Mouse (Mus musculus): ENCODE data around the gene Dot1l. TPM values are rescaled to one million over a fixed set of nuclear protein-coding genes. Genes with fewer than 3 reads are reported as not detected.

The Dot1l gene
- polyA plus RNA-seq, 1 experiment from 2014 or later = 6.2 TPM

- no peak for ATAC-seq
- Histone ChIP-seq H3K36me3 (ENCODE audit: control insufficient read depth, insufficient read depth) (no peaks in the 10 kb centered on the region), H3K27me3 (replicated peaks; ENCODE audit: control insufficient read depth, insufficient read depth, low read length) (peaks cover 39% of the 10 kb centered on the region), H3K4me1 (replicated peaks; ENCODE audit: control insufficient read depth, insufficient read depth, low read length) (no peaks in the 10 kb centered on the region), H3K4me3 (ENCODE audit: low read depth, low read length) (no peak overlapping the region), H3K4me2 (replicated peaks; ENCODE audit: low read depth) (no peak overlapping the region), H3K9ac (ENCODE audit: low read depth, low read length) (no peak overlapping the region), H3K27ac (ENCODE audit: low read depth, low read length) (no peak overlapping the region), H3K9me3 (ENCODE audit: control insufficient read depth) (no peaks in the 10 kb centered on the region)
- WGBS = 56% methylated on average over 7 of the region's 7 CpGs
- no peak for TF ChIP-seq CTCF (IDR thresholded peaks at IDR 0.05; ENCODE audit: low read depth)
Measured at GRCm38 (mm10) chr10:80836949-80837379, 82.0 kb downstream of the Dot1l start.

DNA sequence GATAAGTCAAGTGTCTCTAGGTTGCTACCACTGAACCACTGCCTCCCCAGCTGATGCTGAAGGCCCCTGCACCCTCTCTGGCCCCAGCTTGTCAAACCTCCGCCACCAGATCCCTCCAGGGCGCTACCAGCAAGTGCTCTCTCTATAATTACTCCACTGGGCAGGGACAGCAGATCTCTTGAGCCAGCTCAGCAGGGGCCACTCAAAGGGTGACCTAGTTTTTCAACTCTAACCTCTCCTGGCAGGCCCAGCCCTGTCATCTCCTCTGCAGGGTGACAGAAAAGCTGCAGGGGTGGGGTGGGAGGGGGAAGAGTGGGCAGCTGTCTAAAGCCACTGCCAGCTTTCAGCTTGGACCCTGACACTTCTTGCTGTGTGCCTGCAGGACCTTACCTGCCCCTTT is 82.8 kb downstream of the Dot1l start:
- H3K27me3 ChIP-seq (replicated peaks; ENCODE audit: control insufficient read depth, insufficient read depth, low read length) = peaks cover 45% of the 10 kb centered on the region
- H3K27ac ChIP-seq (ENCODE audit: low read depth, low read length) = no peak overlapping the region
- H3K4me1 ChIP-seq (replicated peaks; ENCODE audit: control insufficient read depth, insufficient read depth, low read length) = no peaks in the 10 kb centered on the region
- TF ChIP-seq CTCF (IDR thresholded peaks at IDR 0.05; ENCODE audit: low read depth) = no peak
- no peak overlapping the region for H3K4me2 ChIP-seq (replicated peaks; ENCODE audit: low read depth)
- 12% methylated on average over 2 of the region's 2 CpGs for WGBS
- H3K9me3 ChIP-seq (ENCODE audit: control insufficient read depth) = no peaks in the 10 kb centered on the region
- H3K4me3 ChIP-seq (ENCODE audit: low read depth, low read length) = no peak overlapping the region
- no peak overlapping the region for H3K9ac ChIP-seq (ENCODE audit: low read depth, low read length)
- no peaks in the 10 kb centered on the region for H3K36me3 ChIP-seq (ENCODE audit: control insufficient read depth, insufficient read depth)
- ATAC-seq = no peak

DNA sequence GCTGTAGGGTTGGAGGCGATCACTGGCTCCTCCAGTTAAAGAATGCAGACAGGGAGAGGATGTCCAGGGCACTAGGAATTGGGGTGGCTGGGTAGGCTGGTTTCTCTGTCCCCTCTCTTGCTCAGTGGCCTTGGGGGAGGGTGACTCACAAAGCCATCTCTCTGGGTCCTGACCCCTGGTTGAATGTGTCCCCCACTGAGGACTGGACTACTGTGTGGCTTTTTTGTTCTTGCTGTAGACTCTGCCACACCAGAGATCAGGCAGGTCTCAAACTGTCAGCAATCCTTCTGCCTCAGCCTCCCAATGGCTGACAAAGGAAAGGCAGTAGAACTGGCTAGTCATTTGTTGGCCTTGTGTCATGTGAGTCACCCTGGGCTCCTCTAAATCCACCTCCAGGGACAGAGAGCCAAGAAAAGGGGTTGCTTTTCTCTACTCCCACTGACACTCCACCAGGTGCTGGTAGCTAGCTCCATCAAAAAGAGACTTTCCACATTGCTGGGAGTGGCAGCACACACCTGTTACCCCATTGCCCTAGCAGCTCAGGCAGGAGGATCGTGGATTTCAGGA is 83.4 kb downstream of the Dot1l start:
- no peaks in the 10 kb centered on the region for H3K36me3 ChIP-seq (ENCODE audit: control insufficient read depth, insufficient read depth)
- no peak overlapping the region for H3K4me3 ChIP-seq (ENCODE audit: low read depth, low read length)
- no peak for ATAC-seq
- no peaks in the 10 kb centered on the region for H3K4me1 ChIP-seq (replicated peaks; ENCODE audit: control insufficient read depth, insufficient read depth, low read length)
- no peaks in the 10 kb centered on the region for H3K9me3 ChIP-seq (ENCODE audit: control insufficient read depth)
- peaks cover 50% of the 10 kb centered on the region for H3K27me3 ChIP-seq (replicated peaks; ENCODE audit: control insufficient read depth, insufficient read depth, low read length)
- no peak overlapping the region for H3K4me2 ChIP-seq (replicated peaks; ENCODE audit: low read depth)
- TF ChIP-seq CTCF (IDR thresholded peaks at IDR 0.05; ENCODE audit: low read depth) = no peak
- H3K27ac ChIP-seq (ENCODE audit: low read depth, low read length) = no peak overlapping the region
- WGBS = 70% methylated on average over 2 of the region's 2 CpGs
- no peak overlapping the region for H3K9ac ChIP-seq (ENCODE audit: low read depth, low read length)

DNA sequence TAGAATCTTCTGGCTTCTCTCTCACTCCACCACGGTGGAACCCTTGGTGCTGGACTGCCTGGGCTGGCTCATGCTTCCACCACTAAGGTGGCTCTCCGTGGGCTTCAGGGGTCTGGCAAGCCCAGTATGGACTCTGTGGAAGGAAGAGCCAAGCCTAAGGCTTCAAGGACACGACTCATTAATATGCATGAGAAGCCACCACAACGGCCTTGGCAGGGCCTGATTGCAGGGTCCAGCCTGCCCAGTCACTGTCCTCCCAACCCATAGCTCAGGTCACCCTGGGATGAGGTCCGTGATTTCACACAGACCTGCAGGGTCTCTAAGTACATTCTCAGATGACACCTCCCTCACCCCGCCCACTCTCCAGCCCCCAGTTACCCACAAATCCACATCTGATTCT is 84.8 kb downstream of the Dot1l start:
- H3K27me3 ChIP-seq (replicated peaks; ENCODE audit: control insufficient read depth, insufficient read depth, low read length) = peaks cover 49% of the 10 kb centered on the region
- H3K27ac ChIP-seq (ENCODE audit: low read depth, low read length) = no peak overlapping the region
- no peak for ATAC-seq
- no peak for TF ChIP-seq CTCF (IDR thresholded peaks at IDR 0.05; ENCODE audit: low read depth)
- H3K9ac ChIP-seq (ENCODE audit: low read depth, low read length) = no peak overlapping the region
- no peaks in the 10 kb centered on the region for H3K9me3 ChIP-seq (ENCODE audit: control insufficient read depth)
- WGBS = 53% methylated on average over 6 of the region's 6 CpGs
- H3K4me3 ChIP-seq (ENCODE audit: low read depth, low read length) = no peak overlapping the region
- no peak overlapping the region for H3K4me2 ChIP-seq (replicated peaks; ENCODE audit: low read depth)
- no peaks in the 10 kb centered on the region for H3K4me1 ChIP-seq (replicated peaks; ENCODE audit: control insufficient read depth, insufficient read depth, low read length)
- no peaks in the 10 kb centered on the region for H3K36me3 ChIP-seq (ENCODE audit: control insufficient read depth, insufficient read depth)

GRCm38 (mm10) chr10:80841685-80842084 is 86.7 kb downstream of the Dot1l start:
- ATAC-seq = no peak
- Histone ChIP-seq H3K4me1 (replicated peaks; ENCODE audit: control insufficient read depth, insufficient read depth, low read length) (no peaks in the 10 kb centered on the region), H3K9ac (ENCODE audit: low read depth, low read length) (no peak overlapping the region), H3K4me3 (ENCODE audit: low read depth, low read length) (no peak overlapping the region), H3K4me2 (replicated peaks; ENCODE audit: low read depth) (no peak overlapping the region), H3K36me3 (ENCODE audit: control insufficient read depth, insufficient read depth) (no peaks in the 10 kb centered on the region), H3K27ac (ENCODE audit: low read depth, low read length) (no peak overlapping the region), H3K9me3 (ENCODE audit: control insufficient read depth) (no peaks in the 10 kb centered on the region), H3K27me3 (replicated peaks; ENCODE audit: control insufficient read depth, insufficient read depth, low read length) (peaks cover 40% of the 10 kb centered on the region)
- 58% methylated on average over 2 of the region's 2 CpGs for WGBS
- no peak for TF ChIP-seq CTCF (IDR thresholded peaks at IDR 0.05; ENCODE audit: low read depth)

GRCm38 (mm10) chr10:80842334-80842733 is 87.3 kb downstream of the Dot1l start:
- H3K4me3 ChIP-seq (ENCODE audit: low read depth, low read length) = no peak overlapping the region
- no peaks in the 10 kb centered on the region for H3K4me1 ChIP-seq (replicated peaks; ENCODE audit: control insufficient read depth, insufficient read depth, low read length)
- H3K36me3 ChIP-seq (ENCODE audit: control insufficient read depth, insufficient read depth) = no peaks in the 10 kb centered on the region
- H3K9me3 ChIP-seq (ENCODE audit: control insufficient read depth) = no peaks in the 10 kb centered on the region
- 81% methylated on average over 15 of the region's 15 CpGs for WGBS
- ATAC-seq = no peak
- H3K4me2 ChIP-seq (replicated peaks; ENCODE audit: low read depth) = no peak overlapping the region
- H3K9ac ChIP-seq (ENCODE audit: low read depth, low read length) = no peak overlapping the region
- peaks cover 34% of the 10 kb centered on the region for H3K27me3 ChIP-seq (replicated peaks; ENCODE audit: control insufficient read depth, insufficient read depth, low read length)
- no peak overlapping the region for H3K27ac ChIP-seq (ENCODE audit: low read depth, low read length)
- no peak for TF ChIP-seq CTCF (IDR thresholded peaks at IDR 0.05; ENCODE audit: low read depth)

All from intestine, postnatal 0 days (tissue).